Mouse (Mus musculus): ENCODE measurements around the gene Agtrap. TPM values are rescaled to one million over a fixed set of nuclear protein-coding genes. Genes with fewer than 3 reads are reported as not detected.

The Agtrap gene
- polyA plus RNA-seq, 1 experiment: 34.7 TPM

- Histone ChIP-seq H3K4me1 (ENCODE audit: control insufficient read depth, insufficient read depth, low read length) (no peaks in the 10 kb centered on the region), H3K4me3 (ENCODE audit: insufficient read depth, low read length) (no peak overlapping the region), H3K27ac (ENCODE audit: insufficient read depth, low read depth, low read length) (no peak overlapping the region)
- no peak for TF ChIP-seq POLR2A (IDR thresholded peaks at IDR 0.05; ENCODE audit: borderline replicate concordance, low read depth, low read length)
- TF ChIP-seq CTCF (IDR thresholded peaks at IDR 0.05; ENCODE audit: low read depth, low read length): no peak
These were observed 20.8 kb upstream of the Agtrap start for GRCm38 (mm10) chr4:148108565-148109100.

GRCm38 (mm10) chr4:148107621-148108291, 19.9 kb upstream of the Agtrap start:
- TF ChIP-seq CTCF (IDR thresholded peaks at IDR 0.05; ENCODE audit: low read depth, low read length) (no peak), POLR2A (IDR thresholded peaks at IDR 0.05; ENCODE audit: borderline replicate concordance, low read depth, low read length) (no peak)
- H3K4me3 ChIP-seq (ENCODE audit: insufficient read depth, low read length): no peak overlapping the region
- H3K27ac ChIP-seq (ENCODE audit: insufficient read depth, low read depth, low read length): no peak overlapping the region
- no peaks in the 10 kb centered on the region for H3K4me1 ChIP-seq (ENCODE audit: control insufficient read depth, insufficient read depth, low read length)

GRCm38 (mm10) chr4:148104146-148104545, 16.3 kb upstream of the Agtrap start:
- no peak overlapping the region for H3K4me3 ChIP-seq (ENCODE audit: insufficient read depth, low read length)
- H3K27ac ChIP-seq (ENCODE audit: insufficient read depth, low read depth, low read length): no peak overlapping the region
- TF ChIP-seq POLR2A (IDR thresholded peaks at IDR 0.05; ENCODE audit: borderline replicate concordance, low read depth, low read length): no peak
- TF ChIP-seq CTCF (IDR thresholded peaks at IDR 0.05; ENCODE audit: low read depth, low read length): no peak
- H3K4me1 ChIP-seq (ENCODE audit: control insufficient read depth, insufficient read depth, low read length): no peaks in the 10 kb centered on the region

- Histone ChIP-seq H3K27ac (ENCODE audit: insufficient read depth, low read depth, low read length) (no peak overlapping the region), H3K4me1 (ENCODE audit: control insufficient read depth, insufficient read depth, low read length) (no peaks in the 10 kb centered on the region), H3K4me3 (ENCODE audit: insufficient read depth, low read length) (0 out of 2 replicates have a peak overlapping the region, but pooled peaks have one; percentile 4)
- TF ChIP-seq POLR2A (IDR thresholded peaks at IDR 0.05; ENCODE audit: borderline replicate concordance, low read depth, low read length) (no peak), CTCF (IDR thresholded peaks at IDR 0.05; ENCODE audit: low read depth, low read length) (no peak)
These were observed 14.1 kb upstream of the Agtrap start for GRCm38 (mm10) chr4:148101801-148102527.

- no peak overlapping the region for H3K27ac ChIP-seq (ENCODE audit: insufficient read depth, low read depth, low read length)
- TF ChIP-seq CTCF (IDR thresholded peaks at IDR 0.05; ENCODE audit: low read depth, low read length) (no peak), POLR2A (IDR thresholded peaks at IDR 0.05; ENCODE audit: borderline replicate concordance, low read depth, low read length) (no peak)
These were observed 10.8 kb upstream of the Agtrap start for GRCm38 (mm10) chr4:148098666-148099065.

GRCm38 (mm10) chr4:148097936-148098335, 10.1 kb upstream of the Agtrap start:
- Histone ChIP-seq H3K4me3 (ENCODE audit: insufficient read depth, low read length) (no peak overlapping the region), H3K27ac (ENCODE audit: insufficient read depth, low read depth, low read length) (no peak overlapping the region), H3K4me1 (ENCODE audit: control insufficient read depth, insufficient read depth, low read length) (no peaks in the 10 kb centered on the region)
- no peak for TF ChIP-seq CTCF (IDR thresholded peaks at IDR 0.05; ENCODE audit: low read depth, low read length)
- TF ChIP-seq POLR2A (IDR thresholded peaks at IDR 0.05; ENCODE audit: borderline replicate concordance, low read depth, low read length): no peak

More at GRCm38 (mm10) chr4:148098666-148099065, 10.8 kb upstream of the Agtrap start:
- no peak overlapping the region for H3K4me3 ChIP-seq (ENCODE audit: insufficient read depth, low read length)
- H3K4me1 ChIP-seq (ENCODE audit: control insufficient read depth, insufficient read depth, low read length): no peaks in the 10 kb centered on the region

GRCm38 (mm10) chr4:148095081-148095480, 7.2 kb upstream of the Agtrap start:
- H3K4me3 ChIP-seq (ENCODE audit: insufficient read depth, low read length): no peak overlapping the region
- H3K4me1 ChIP-seq (ENCODE audit: control insufficient read depth, insufficient read depth, low read length): no peaks in the 10 kb centered on the region
- no peak for TF ChIP-seq POLR2A (IDR thresholded peaks at IDR 0.05; ENCODE audit: borderline replicate concordance, low read depth, low read length)
- TF ChIP-seq CTCF (IDR thresholded peaks at IDR 0.05; ENCODE audit: low read depth, low read length): no peak
- H3K27ac ChIP-seq (ENCODE audit: insufficient read depth, low read depth, low read length): no peak overlapping the region

GRCm38 (mm10) chr4:148094161-148094560, 6.3 kb upstream of the Agtrap start:
- H3K27ac ChIP-seq (ENCODE audit: insufficient read depth, low read depth, low read length): no peak overlapping the region
- TF ChIP-seq CTCF (IDR thresholded peaks at IDR 0.05; ENCODE audit: low read depth, low read length): no peak
- no peak for TF ChIP-seq POLR2A (IDR thresholded peaks at IDR 0.05; ENCODE audit: borderline replicate concordance, low read depth, low read length)

GRCm38 (mm10) chr4:148092551-148093271, 4.9 kb upstream of the Agtrap start:
- TF ChIP-seq POLR2A (IDR thresholded peaks at IDR 0.05; ENCODE audit: borderline replicate concordance, low read depth, low read length) (no peak), CTCF (IDR thresholded peaks at IDR 0.05; ENCODE audit: low read depth, low read length) (no peak)
- Histone ChIP-seq H3K4me3 (ENCODE audit: insufficient read depth, low read length) (no peak overlapping the region), H3K27ac (ENCODE audit: insufficient read depth, low read depth, low read length) (no peak overlapping the region), H3K4me1 (ENCODE audit: control insufficient read depth, insufficient read depth, low read length) (peaks cover 4% of the 10 kb centered on the region; the same call in 1 of the 2 replicates)

More at GRCm38 (mm10) chr4:148094161-148094560, 6.3 kb upstream of the Agtrap start:
- no peak overlapping the region for H3K4me3 ChIP-seq (ENCODE audit: insufficient read depth, low read length)
- no peaks in the 10 kb centered on the region for H3K4me1 ChIP-seq (ENCODE audit: control insufficient read depth, insufficient read depth, low read length)
